ENCODE assay signal across 8 mouse cellular contexts in the genomic region with DNA sequence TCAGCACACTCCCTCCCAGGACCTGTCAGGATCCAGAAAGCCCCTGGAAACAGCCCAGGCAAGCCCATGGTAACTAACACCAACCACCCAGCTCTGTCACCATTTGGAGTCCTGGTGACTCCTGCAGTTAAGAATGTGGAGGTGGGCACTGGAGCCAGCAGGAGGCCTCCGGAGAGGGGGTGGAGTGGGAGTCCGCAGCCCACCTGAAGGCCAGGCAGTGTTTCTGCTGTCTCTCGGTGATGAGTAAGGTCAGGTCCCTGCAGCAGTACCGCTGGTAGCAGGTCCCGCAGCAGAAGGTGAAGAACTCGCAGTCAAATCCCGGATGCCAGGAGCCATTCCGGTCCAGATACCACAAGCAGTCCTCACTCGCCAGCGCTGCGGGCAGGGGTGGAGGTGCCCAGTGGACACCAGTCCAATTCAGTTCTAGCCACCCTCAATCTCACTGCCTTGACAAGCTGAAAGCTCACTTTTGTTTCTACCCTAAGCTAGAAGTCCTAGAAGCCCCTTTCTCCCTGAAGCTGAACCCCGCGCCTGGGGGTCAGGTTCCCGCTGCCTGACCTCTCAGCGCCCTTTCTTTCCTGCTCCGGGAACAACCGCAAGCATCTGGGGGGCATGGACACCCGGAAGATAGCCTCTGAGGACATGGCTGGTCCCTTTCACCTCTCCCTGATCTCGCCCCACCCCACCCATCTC. TPM values are rescaled to one million over a fixed set of nuclear protein-coding genes. Genes with fewer than 3 reads are reported as not detected.
DNase-seq lines count a peak whose midpoint lies in the region; TF ChIP-seq lines count a peak whose summit lies in the region.

No protein-coding gene starts in this region.

- H3K27ac ChIP-seq in heart, embryonic 10.5 days: peak overlapping the region; percentile 91
- H3K27ac ChIP-seq in embryonic fibroblast, embryonic 13.5 days (ENCODE audit: insufficient read depth, low read length): peak overlapping the region; percentile 49
- H3K27ac ChIP-seq in macrophage: no peak overlapping the region

- under 1% methylated on average over 19 of the region's 19 CpGs for WGBS in heart, embryonic 10.5 days
- 16% methylated on average over 16 of the region's 19 CpGs for WGBS in macrophage (ENCODE audit: missing documents)

- no peaks in the 10 kb centered on the region for H3K79me2 ChIP-seq in macrophage (ENCODE audit: inconsistent target)

- no peaks in the 10 kb centered on the region for H3K9me3 ChIP-seq in heart, embryonic 10.5 days

- peaks cover 7% of the 10 kb centered on the region for H3K27me3 ChIP-seq in heart, embryonic 10.5 days (ENCODE audit: insufficient read depth, poor library complexity, severe bottlenecking)

- H3K4me3 ChIP-seq in heart, embryonic 10.5 days: peak overlapping the region; percentile 74
- H3K4me3 ChIP-seq in embryonic fibroblast, embryonic 13.5 days (ENCODE audit: insufficient read depth, low read length): peak overlapping the region; percentile 68
- peak overlapping the region; percentile 18; the same call in 1 of the 2 replicates for H3K4me3 ChIP-seq in macrophage (ENCODE audit: inconsistent target)

- no peak for TF ChIP-seq CTCF in embryonic fibroblast, embryonic 13.5 days (IDR thresholded peaks at IDR 0.05; ENCODE audit: borderline replicate concordance, insufficient read depth, low read length)

- peak; percentile 34; the same call in 1 of the 2 replicates for TF ChIP-seq POLR2A in embryonic fibroblast, embryonic 13.5 days (IDR thresholded peaks at IDR 0.05; ENCODE audit: low read depth, low read length)

- peaks cover 56% of the 10 kb centered on the region for H3K4me1 ChIP-seq in heart, embryonic 10.5 days
- H3K4me1 ChIP-seq in embryonic fibroblast, embryonic 13.5 days (ENCODE audit: control insufficient read depth, insufficient read depth, low read length): no peaks in the 10 kb centered on the region

- no peak for DNase-seq in heart, embryonic 10.5 days (ENCODE audit: low spot score)
- no peak for DNase-seq in heart, adult 8-10 months (ENCODE audit: low spot score)
- peak; percentile 68 for DNase-seq in NIH3T3 (ENCODE audit: low read depth)
- peak; percentile 30 for DNase-seq in kidney, adult 11 months
- no peak for DNase-seq in spleen, postnatal 4 days (ENCODE audit: low spot score in 2 of 2)
- DNase-seq in thymus, postnatal 10 days (ENCODE audit: low spot score in 2 of 2): no peak

- no peaks in the 10 kb centered on the region for H3K36me3 ChIP-seq in heart, embryonic 10.5 days
- no peaks in the 10 kb centered on the region for H3K36me3 ChIP-seq in macrophage (ENCODE audit: inconsistent target)

RNA-seq across cellular contexts. Expression of a gene that starts 0.7 kb away (rescaled TPM):
- polyA plus RNA-seq in heart, embryonic 10.5 days (2016; fragmentation: Nextera tagmentation; extraction: Ambion mirVana): 33.1 and 39.6 TPM in 2 replicates
- total RNA-seq in heart, adult 8-10 months (2022): 1 to 10 TPM; 2.3 to 3.5 (median 2.8) TPM
- 82.8 and 101 TPM in 2 replicates for polyA plus RNA-seq in embryonic fibroblast, embryonic 13.5 days (2011; ENCODE audit: insufficient read length, low read depth, missing spikeins)
- total RNA-seq in macrophage (2018; cell fraction: chromatin; rRNA removed): 1 to 10 TPM in 5 of 26 experiments, under 1 TPM in 8, not detected in 13; 0.42 to 4.5 (median 0.89) TPM
- 1 to 10 TPM in 5 of 26 experiments, under 1 TPM in 21; 0.17 to 1.5 (median 0.62) TPM for total RNA-seq in macrophage (2018; cell fraction: cytosol; rRNA removed)
- total RNA-seq in macrophage (2018; cell fraction: nucleus; rRNA removed): 1 to 10 TPM in 7 of 26 experiments, under 1 TPM in 15, not detected in 4; 0.39 to 2.6 (median 0.90) TPM
- 0.16 to 1.4 TPM (median 0.23 TPM) in 3 replicates for polyA plus RNA-seq in macrophage (2018)

RNA-seq across cellular contexts. Expression of a gene that starts 49.7 kb away (rescaled TPM):
- 3.6 and 5.2 TPM in 2 replicates for polyA plus RNA-seq in heart, embryonic 10.5 days (2016; fragmentation: Nextera tagmentation; extraction: Ambion mirVana)
- 1 to 10 TPM; 1.9 to 3.0 (median 2.5) TPM for total RNA-seq in heart, adult 8-10 months (2022)
- polyA plus RNA-seq in embryonic fibroblast, embryonic 13.5 days (2011; ENCODE audit: insufficient read length, low read depth, missing spikeins): 47.9 and 79.9 TPM in 2 replicates
- under 1 TPM in 1 of 26 experiments, not detected in 25; 0.76 TPM for total RNA-seq in macrophage (2018; cell fraction: chromatin; rRNA removed)
- total RNA-seq in macrophage (2018; cell fraction: cytosol; rRNA removed): not detected
- under 1 TPM in 1 of 26 experiments, not detected in 25; 0.21 TPM for total RNA-seq in macrophage (2018; cell fraction: nucleus; rRNA removed)
- polyA plus RNA-seq in macrophage (2018): not detected in 3 replicates

RNA-seq across cellular contexts. Expression of a gene that starts 56.0 kb away (rescaled TPM):
- polyA plus RNA-seq in heart, embryonic 10.5 days (2016; fragmentation: Nextera tagmentation; extraction: Ambion mirVana): 118 and 134 TPM in 2 replicates
- total RNA-seq in heart, adult 8-10 months (2022): 10 to 100 TPM; 27.1 to 34.0 (median 30.1) TPM
- 174 and 187 TPM in 2 replicates for polyA plus RNA-seq in embryonic fibroblast, embryonic 13.5 days (2011; ENCODE audit: insufficient read length, low read depth, missing spikeins)
- total RNA-seq in macrophage (2018; cell fraction: chromatin; rRNA removed): 100 to 1,000 TPM in 15 of 26 experiments, 10 to 100 TPM in 11; 46.5 to 197 (median 105) TPM
- 10 to 100 TPM; 13.7 to 27.1 (median 21.6) TPM for total RNA-seq in macrophage (2018; cell fraction: cytosol; rRNA removed)
- total RNA-seq in macrophage (2018; cell fraction: nucleus; rRNA removed): 100 to 1,000 TPM in 1 of 26 experiments, 10 to 100 TPM in 25; 27.3 to 129 (median 55.8) TPM
- polyA plus RNA-seq in macrophage (2018): 19.0 to 33.5 TPM (median 20.9 TPM) in 3 replicates

Comparison
In these comparisons a context has a peak if more than half of its experiments do, and no peak if none do; other contexts are left out.
1. DNase-seq: peak in NIH3T3 (single experiment) and kidney, adult 11 months (single experiment); none in heart, embryonic 10.5 days (single experiment), heart, adult 8-10 months (single experiment), spleen, postnatal 4 days (0 of 2) and thymus, postnatal 10 days (0 of 2).
2. H3K4me3 ChIP-seq: peak in every context shown above with its lines; median percentile 74 in heart, embryonic 10.5 days; 68 in embryonic fibroblast, embryonic 13.5 days; 18 in macrophage.
3. RNA of a gene that starts 0.7 kb away (polyA plus RNA-seq): 82.8 to 101 TPM in embryonic fibroblast, embryonic 13.5 days and 33.1 to 39.6 TPM in heart, embryonic 10.5 days; 0.16 to 1.4 TPM in macrophage; every median in the first group is over 10 times any median in the second.